Mouse (Mus musculus) lung, embryonic 14.5 days (tissue): Measurements from ENCODE around the gene Zfp330. TPM values are rescaled to one million over a fixed set of nuclear protein-coding genes. Genes with fewer than 3 reads are reported as not detected.
A peak's percentile ranks its signal among the peaks of the same experiment; 100 is the strongest.

ENCODE experiments used
- ATAC-seq: fragments of 200-750 bp; cut with Nextera tagmentation; 2 replicates; pipeline ENCODE4 v1.8.0; 2017; ENCODE audit warnings: mild to moderate bottlenecking, moderate TSS enrichment, moderate library complexity; ENCODE audit not compliant: insufficient read depth
- DNase-seq: peaks from one replicate; pipeline ENCODE4 v3.0.0-alpha.2; 2015
- H3K27ac ChIP-seq: fragments of 300-500 bp; sonication (generic); 2 replicates; pipeline ENCODE4 v1.5.1; 2014; ENCODE audit warnings: low read depth, mild to moderate bottlenecking, moderate library complexity
- H3K27me3 ChIP-seq: fragments of 300-500 bp; sonication (generic); 2 replicates; pipeline ENCODE4 v1.6.1; 2014; ENCODE audit warnings: low read length, control low read depth; ENCODE audit not compliant: insufficient read depth
- H3K36me3 ChIP-seq: fragments of 300-500 bp; sonication (generic); 2 replicates; pipeline ENCODE4 v1.6.1; 2014; ENCODE audit warnings: control low read depth; ENCODE audit not compliant: insufficient read depth
- H3K4me1 ChIP-seq: fragments of 300-500 bp; sonication (generic); 2 replicates; pipeline ENCODE4 v1.6.1; 2014; ENCODE audit warnings: antibody characterized with exemption, control low read depth; ENCODE audit not compliant: insufficient read depth
- H3K4me2 ChIP-seq: fragments of 300-500 bp; sonication (generic); 2 replicates; pipeline ENCODE4 v1.6.1; 2014; ENCODE audit warnings: mild to moderate bottlenecking
- H3K4me3 ChIP-seq: fragments of 300-500 bp; sonication (generic); 2 replicates; pipeline ENCODE4 v1.5.1; 2014; ENCODE audit warnings: low read depth, low read length
- H3K9ac ChIP-seq: fragments of 300-500 bp; sonication (generic); 2 replicates; pipeline ENCODE4 v1.6.1; 2014
- H3K9me3 ChIP-seq: fragments of 300-500 bp; sonication (generic); 2 replicates; pipeline ENCODE4 v1.6.1; 2016; ENCODE audit warnings: low read depth, low read length, control low read depth
- CTCF ChIP-seq: IDR thresholded peaks from 2 replicates; pipeline ENCODE4 v1.5.1; 2016; ENCODE audit warnings: antibody characterized with exemption, low read depth
- WGBS: fragments of 180-500 bp; shearing (Covaris S2); extraction: QIAGEN DNeasy Blood & Tissue Kit; methylation state at CpG from one replicate; pipeline ENCODE4 v1.1.7; 2014; 5-methylcytosine and 5-hydroxymethylcytosine counted together
- polyA plus RNA-seq: library from polyadenylated mRNA; unstranded; fragments of >200 nt; fragmentation: Nextera tagmentation; extraction: Ambion mirVana; gene quantifications from 2 replicates; pipeline ENCODE4 v1.2.1, GENCODE M21; 2014

The Zfp330 gene
- polyA plus RNA-seq, 1 experiment from 2014 or later, result 65.9 TPM

GRCm38 (mm10) chr8:82754946-82755345 lies 19.0 kb downstream of the Zfp330 start:
- no peak for TF ChIP-seq CTCF
- Histone ChIP-seq H3K9me3 (no peaks in the 10 kb centered on the region), H3K4me2 (no peak overlapping the region), H3K4me1 (no peaks in the 10 kb centered on the region), H3K9ac (no peak overlapping the region), H3K27me3 (no peaks in the 10 kb centered on the region), H3K36me3 (no peaks in the 10 kb centered on the region), H3K27ac (no peak overlapping the region), H3K4me3 (no peak overlapping the region)
- ATAC-seq (no peak), DNase-seq (no peak)
- 93% methylated on average over 14 of the region's 14 CpGs for WGBS

- Histone ChIP-seq H3K27ac (no peak overlapping the region), H3K9me3 (0 out of 2 replicates have a peak, but pooled peaks cover 3% of the 10 kb centered on the region), H3K4me1 (no peaks in the 10 kb centered on the region), H3K9ac (no peak overlapping the region), H3K36me3 (no peaks in the 10 kb centered on the region), H3K4me2 (no peak overlapping the region), H3K27me3 (no peaks in the 10 kb centered on the region), H3K4me3 (no peak overlapping the region)
- no peak for DNase-seq
- ATAC-seq, result no peak
- TF ChIP-seq CTCF, result no peak
These were observed 27.3 kb downstream of the Zfp330 start for GRCm38 (mm10) chr8:82746617-82747016.

- Histone ChIP-seq H3K4me2 (no peak overlapping the region), H3K9ac (no peak overlapping the region), H3K27me3 (no peaks in the 10 kb centered on the region), H3K36me3 (no peaks in the 10 kb centered on the region), H3K27ac (no peak overlapping the region), H3K4me1 (no peaks in the 10 kb centered on the region), H3K9me3 (0 out of 2 replicates have a peak, but pooled peaks cover 3% of the 10 kb centered on the region), H3K4me3 (no peak overlapping the region)
- DNase-seq, result peak; percentile 86
- 42% methylated on average over 10 of the region's 10 CpGs for WGBS
- peak; percentile 89 for TF ChIP-seq CTCF
- peak; percentile 74; the same call in 1 of the 2 replicates for ATAC-seq
These were observed 29.8 kb downstream of the Zfp330 start for GRCm38 (mm10) chr8:82743905-82744904.

Other genes with a start within 250 kb of the Zfp330 start
- gene Rnf150, start 89.2 kb upstream of the Zfp330 start, polyA plus RNA-seq, result 1.2 and 1.4 TPM in 2 replicates